Mouse (Mus musculus) heart, postnatal 0 days (tissue): Measurements from ENCODE around the gene Ttc25. TPM values are rescaled to one million over a fixed set of nuclear protein-coding genes. Genes with fewer than 3 reads are reported as not detected.

Experiments used
- ATAC-seq: fragments of 200-750 bp; cut with Nextera tagmentation; 2 replicates; pipeline ENCODE4 v1.8.0; 2017; ENCODE audit warnings: low read depth, moderate number of reproducible peaks, moderate library complexity; ENCODE audit not compliant: insufficient read depth
- DNase-seq: peaks from one replicate; pipeline ENCODE4 v3.0.0-alpha.2; 2016; ENCODE audit warnings: low spot score
- H3K27ac ChIP-seq: fragments of 300-500 bp; sonication (generic); 2 replicates; pipeline ENCODE4 v1.5.1; 2014; ENCODE audit warnings: low read depth, mild to moderate bottlenecking
- H3K27me3 ChIP-seq: fragments of 300-500 bp; sonication (generic); 2 replicates; pipeline ENCODE4 v1.6.1; 2014; ENCODE audit warnings: low read length, mixed read lengths; ENCODE audit not compliant: control insufficient read depth, insufficient read depth
- H3K36me3 ChIP-seq: fragments of 300-500 bp; sonication (generic); replicated peaks from 2 replicates; pipeline ENCODE4 v1.6.1; 2014; ENCODE audit warnings: low read length, mixed read lengths; ENCODE audit not compliant: control insufficient read depth, insufficient read depth
- H3K4me1 ChIP-seq: fragments of 300-500 bp; sonication (generic); 2 replicates; pipeline ENCODE4 v1.6.1; 2014; ENCODE audit warnings: antibody characterized with exemption; ENCODE audit not compliant: control insufficient read depth, insufficient read depth
- H3K4me2 ChIP-seq: fragments of 300-500 bp; sonication (generic); 2 replicates; pipeline ENCODE4 v1.6.1; 2014; ENCODE audit warnings: low read depth, mild to moderate bottlenecking, low read length, moderate library complexity
- H3K4me3 ChIP-seq: fragments of 300-500 bp; sonication (generic); 2 replicates; pipeline ENCODE4 v1.5.1; 2014; ENCODE audit warnings: low read depth, low read length
- H3K9ac ChIP-seq: fragments of 300-500 bp; sonication (generic); replicated peaks from 2 replicates; pipeline ENCODE4 v1.6.1; 2014; ENCODE audit warnings: low read depth, low read length, mixed read lengths
- H3K9me3 ChIP-seq: fragments of 300-500 bp; sonication (generic); replicated peaks from 2 replicates; pipeline ENCODE4 v1.6.1; 2016; ENCODE audit warnings: low read length; ENCODE audit not compliant: control insufficient read depth
- CTCF ChIP-seq: IDR thresholded peaks from 2 replicates; pipeline ENCODE4 v1.5.1; 2016; ENCODE audit warnings: antibody characterized with exemption, control low read depth, low read depth
- EP300 ChIP-seq: IDR thresholded peaks from 2 replicates; pipeline ENCODE4 v1.6.1; 2016; ENCODE audit warnings: antibody characterized with exemption, low read depth
- WGBS: fragments of 180-500 bp; shearing (Covaris S2); extraction: QIAGEN DNeasy Blood & Tissue Kit; methylation state at CpG from one replicate; pipeline ENCODE4 v1.1.7; 2014; 5-methylcytosine and 5-hydroxymethylcytosine counted together
- polyA plus RNA-seq: library from polyadenylated mRNA; unstranded; fragments of >200 nt; fragmentation: Nextera tagmentation; extraction: Ambion mirVana; gene quantifications from 2 replicates; pipeline ENCODE4 v1.2.1, GENCODE M21; 2015
- total RNA-seq: library from RNA; depleted of rRNA; stranded (reverse); fragments of >200 nt; gene quantifications from 2 replicates; pipeline ENCODE4 v1.2.3, GENCODE M21; 2014; ENCODE audit warnings: low replicate concordance

The Ttc25 gene
- total and polyA plus RNA-seq, 2 experiments from 2014 or later: 0.23 to 0.37 TPM

- no peak for ATAC-seq
- WGBS: 88% methylated on average over 2 of the region's 2 CpGs
- no peaks in the 10 kb centered on the region for H3K4me1 ChIP-seq
- H3K9ac ChIP-seq: no peak overlapping the region
- H3K27me3 ChIP-seq: no peaks in the 10 kb centered on the region
- no peak overlapping the region for H3K4me3 ChIP-seq
- peaks cover 99% of the 10 kb centered on the region for H3K36me3 ChIP-seq
- DNase-seq: no peak
- TF ChIP-seq EP300 (no peak), CTCF (no peak)
- no peak overlapping the region for H3K27ac ChIP-seq
- H3K9me3 ChIP-seq: no peaks in the 10 kb centered on the region
- no peak overlapping the region for H3K4me2 ChIP-seq
Observed at GRCm38 (mm10) chr11:100588462-100588861, 43.1 kb downstream of the Ttc25 start.

GRCm38 (mm10) chr11:100592346-100593046, 47.1 kb downstream of the Ttc25 start:
- ATAC-seq (no peak), DNase-seq (no peak)
- Histone ChIP-seq H3K4me3 (no peak overlapping the region), H3K27ac (no peak overlapping the region), H3K4me1 (no peaks in the 10 kb centered on the region), H3K9me3 (no peaks in the 10 kb centered on the region), H3K4me2 (no peak overlapping the region), H3K9ac (no peak overlapping the region), H3K27me3 (no peaks in the 10 kb centered on the region), H3K36me3 (peaks cover 95% of the 10 kb centered on the region)
- TF ChIP-seq CTCF (no peak), EP300 (no peak)
- WGBS: 91% methylated on average over 11 of the region's 11 CpGs

- H3K36me3 ChIP-seq: peaks cover 95% of the 10 kb centered on the region
- TF ChIP-seq EP300: no peak
- no peak for TF ChIP-seq CTCF
- ATAC-seq (no peak), DNase-seq (no peak)
- H3K4me2 ChIP-seq: no peak overlapping the region
- no peaks in the 10 kb centered on the region for H3K9me3 ChIP-seq
- H3K4me1 ChIP-seq: no peaks in the 10 kb centered on the region
- H3K4me3 ChIP-seq: no peak overlapping the region
- no peak overlapping the region for H3K27ac ChIP-seq
- H3K9ac ChIP-seq: no peak overlapping the region
- H3K27me3 ChIP-seq: no peaks in the 10 kb centered on the region
- 83% methylated on average over 7 of the region's 7 CpGs for WGBS
Observed at GRCm38 (mm10) chr11:100594608-100595007, 49.2 kb downstream of the Ttc25 start.

- peaks cover 94% of the 10 kb centered on the region for H3K36me3 ChIP-seq
- no peaks in the 10 kb centered on the region for H3K4me1 ChIP-seq
- no peaks in the 10 kb centered on the region for H3K27me3 ChIP-seq
- H3K9me3 ChIP-seq: no peaks in the 10 kb centered on the region
- DNase-seq (no peak), ATAC-seq (no peak)
- 45% methylated on average over 4 of the region's 4 CpGs for WGBS
- H3K9ac ChIP-seq: no peak overlapping the region
- TF ChIP-seq CTCF: no peak
- no peak for TF ChIP-seq EP300
- no peak overlapping the region for H3K4me2 ChIP-seq
- no peak overlapping the region for H3K27ac ChIP-seq
- H3K4me3 ChIP-seq: no peak overlapping the region
Observed at GRCm38 (mm10) chr11:100595533-100595932, 50.1 kb downstream of the Ttc25 start.

- WGBS: 86% methylated on average over 4 of the region's 4 CpGs
- H3K4me3 ChIP-seq: no peak overlapping the region
- H3K27me3 ChIP-seq: no peaks in the 10 kb centered on the region
- no peak overlapping the region for H3K4me2 ChIP-seq
- DNase-seq: no peak
- H3K4me1 ChIP-seq: no peaks in the 10 kb centered on the region
- H3K27ac ChIP-seq: no peak overlapping the region
- peaks cover 80% of the 10 kb centered on the region for H3K36me3 ChIP-seq
- TF ChIP-seq EP300: no peak
- TF ChIP-seq CTCF: no peak
- ATAC-seq: no peak
- H3K9ac ChIP-seq: no peak overlapping the region
- H3K9me3 ChIP-seq: no peaks in the 10 kb centered on the region
Observed at GRCm38 (mm10) chr11:100598074-100598473, 52.7 kb downstream of the Ttc25 start.

- Histone ChIP-seq H3K4me2 (no peak overlapping the region), H3K4me3 (no peak overlapping the region), H3K27me3 (no peaks in the 10 kb centered on the region), H3K9ac (no peak overlapping the region), H3K27ac (no peak overlapping the region), H3K9me3 (no peaks in the 10 kb centered on the region), H3K4me1 (no peaks in the 10 kb centered on the region; the same call in 1 of the 2 replicates), H3K36me3 (peaks cover 54% of the 10 kb centered on the region)
- no peak for TF ChIP-seq EP300
- TF ChIP-seq CTCF: no peak
- 95% methylated on average over 3 of the region's 3 CpGs for WGBS
- DNase-seq: no peak
- no peak for ATAC-seq
Observed at GRCm38 (mm10) chr11:100601372-100601771, 56.0 kb downstream of the Ttc25 start.
